In genomic region chr7:30490251-30490956, GRCm38 (mm10) we compare ENCODE assay signal across 9 mouse cellular contexts. TPM values are rescaled to one million over a fixed set of nuclear protein-coding genes. Genes with fewer than 3 reads are reported as not detected.
A peak's percentile ranks its signal among the peaks of the same experiment; 100 is the strongest.
DNase-seq lines count a peak whose midpoint lies in the region; ATAC-seq and TF ChIP-seq lines count a peak whose summit lies in the region.
"Had no signal": no experiment of that assay in that cellular context is flagged by ENCODE, and none has a peak within 500 bp of the region (broad histone marks: within the 10 kb centered on the region; RNA-seq: fewer than 3 reads in every experiment).

No protein-coding gene starts in this region.

- TF ChIP-seq CTCF in ES-Bruce4 (IDR thresholded peaks at IDR 0.05; ENCODE audit: low read depth, low read length): peak; percentile 56
- TF ChIP-seq CTCF in small intestine, adult 2 months (IDR thresholded peaks at IDR 0.05; ENCODE audit: extremely low read depth, insufficient read length, insufficient replicate concordance, low read depth, low read length): peak; percentile 57; the same call in 1 of the 2 replicates

- no peak overlapping the region for H3K4me2 ChIP-seq in hindbrain, embryonic 14.5 days (replicated peaks)
- H3K4me2 ChIP-seq in hindbrain, embryonic 13.5 days: no peak overlapping the region
- H3K4me2 ChIP-seq in limb, embryonic 14.5 days (replicated peaks; ENCODE audit: low read depth, low read length, severe bottlenecking): no peak overlapping the region
- H3K4me2 ChIP-seq: lung, embryonic 15.5 days had no signal

- no peak for TF ChIP-seq POLR2A in ES-Bruce4 (IDR thresholded peaks at IDR 0.05; ENCODE audit: insufficient read depth, low read length)
- TF ChIP-seq POLR2A in limb, embryonic 14.5 days (IDR thresholded peaks at IDR 0.05; ENCODE audit: borderline replicate concordance, extremely low read depth, insufficient read depth, insufficient read length): no peak
- TF ChIP-seq POLR2A in small intestine, adult 2 months (IDR thresholded peaks at IDR 0.05; ENCODE audit: low read depth, low read length): no peak

- ATAC-seq in hindbrain, embryonic 14.5 days (ENCODE audit: low FRiP score): no peak
- no peak for ATAC-seq in hindbrain, embryonic 13.5 days (ENCODE audit: low FRiP score)
- no peak for ATAC-seq in limb, embryonic 14.5 days (ENCODE audit: low FRiP score, low read depth)
- ATAC-seq in megakaryocyte-erythroid progenitor cell, adult 5-6 weeks (replicated peaks; ENCODE audit: low FRiP score, low TSS enrichment, poor library complexity, severe bottlenecking): no peak

- no peaks in the 10 kb centered on the region for H3K9me3 ChIP-seq in hindbrain, embryonic 14.5 days (ENCODE audit: control insufficient read depth, low read length)
- no peaks in the 10 kb centered on the region for H3K9me3 ChIP-seq in hindbrain, embryonic 13.5 days
- no peaks in the 10 kb centered on the region for H3K9me3 ChIP-seq in ES-Bruce4 (replicated peaks; ENCODE audit: control insufficient read depth, insufficient read depth, low read length, poor library complexity, severe bottlenecking)
- H3K9me3 ChIP-seq in limb, embryonic 14.5 days (ENCODE audit: control insufficient read depth, low read length): no peaks in the 10 kb centered on the region
- H3K9me3 ChIP-seq: lung, embryonic 15.5 days had no signal

- WGBS in hindbrain, embryonic 14.5 days: 34% methylated on average over 16 of the region's 16 CpGs
- 31% methylated on average over 16 of the region's 16 CpGs for WGBS in hindbrain, embryonic 13.5 days
- WGBS in limb, embryonic 14.5 days: 33% methylated on average over 16 of the region's 16 CpGs
- 32% methylated on average over 16 of the region's 16 CpGs for WGBS in small intestine, adult 2 months

- no peak overlapping the region for H3K27ac ChIP-seq in hindbrain, embryonic 14.5 days
- no peak overlapping the region for H3K27ac ChIP-seq in hindbrain, embryonic 13.5 days
- no peak overlapping the region for H3K27ac ChIP-seq in ES-Bruce4 (ENCODE audit: insufficient read depth, low read length)
- no peak overlapping the region for H3K27ac ChIP-seq in limb, embryonic 14.5 days (replicated peaks; ENCODE audit: low read depth, low read length)
- no peak overlapping the region for H3K27ac ChIP-seq in small intestine, adult 2 months (ENCODE audit: insufficient read depth, low read depth, low read length)
- H3K27ac ChIP-seq: lung, embryonic 15.5 days had no signal

- DNase-seq in hindbrain, embryonic 14.5 days (ENCODE audit: low spot score): peak; percentile 75
- peak; percentile 64 for DNase-seq in c-Kit-positive CD71-negative TER-119-negative erythroid progenitor cells, embryonic 14.5 days (ENCODE audit: low read depth)
- DNase-seq in forelimb bud, embryonic 11.5 days (ENCODE audit: low read depth, low spot score): peak; percentile 40
- peak; percentile 43 for DNase-seq in limb, embryonic 14.5 days (ENCODE audit: low spot score)

- TF ChIP-seq EP300 in ES-Bruce4 (IDR thresholded peaks at IDR 0.05; ENCODE audit: insufficient read depth, low read depth, low read length): no peak

- no peaks in the 10 kb centered on the region for H3K36me3 ChIP-seq in hindbrain, embryonic 14.5 days (replicated peaks; ENCODE audit: control insufficient read depth, insufficient read depth)
- H3K36me3 ChIP-seq in hindbrain, embryonic 13.5 days: no peaks in the 10 kb centered on the region
- H3K36me3 ChIP-seq in ES-Bruce4 (ENCODE audit: control insufficient read depth, insufficient read depth, low read length, poor library complexity, severe bottlenecking): no peaks in the 10 kb centered on the region
- H3K36me3 ChIP-seq in limb, embryonic 14.5 days (ENCODE audit: control insufficient read depth, insufficient read depth, low read length): no peaks in the 10 kb centered on the region
- no peaks in the 10 kb centered on the region for H3K36me3 ChIP-seq in small intestine, adult 2 months (ENCODE audit: control insufficient read depth, insufficient read depth, low read length)
- H3K36me3 ChIP-seq: lung, embryonic 15.5 days had no signal

- H3K4me1 ChIP-seq in hindbrain, embryonic 14.5 days (replicated peaks; ENCODE audit: control insufficient read depth, insufficient read depth, low read length): no peaks in the 10 kb centered on the region
- no peaks in the 10 kb centered on the region for H3K4me1 ChIP-seq in hindbrain, embryonic 13.5 days (replicated peaks)
- no peaks in the 10 kb centered on the region for H3K4me1 ChIP-seq in ES-Bruce4 (ENCODE audit: control insufficient read depth, insufficient read depth, low read length)
- H3K4me1 ChIP-seq in limb, embryonic 14.5 days (ENCODE audit: control insufficient read depth, insufficient read depth, low read length): no peaks in the 10 kb centered on the region
- peaks cover 4% of the 10 kb centered on the region for H3K4me1 ChIP-seq in small intestine, adult 2 months (ENCODE audit: control insufficient read depth, insufficient read depth, insufficient read length, low read length)
- H3K4me1 ChIP-seq: lung, embryonic 15.5 days had no signal

- no peak overlapping the region for H3K4me3 ChIP-seq in hindbrain, embryonic 14.5 days (replicated peaks; ENCODE audit: low read length)
- H3K4me3 ChIP-seq in hindbrain, embryonic 13.5 days: no peak overlapping the region
- peak overlapping the region; percentile 36; the same call in 1 of the 2 replicates for H3K4me3 ChIP-seq in ES-Bruce4 (ENCODE audit: low read depth, low read length)
- no peak overlapping the region for H3K4me3 ChIP-seq in limb, embryonic 14.5 days (replicated peaks; ENCODE audit: low read length)
- no peak overlapping the region for H3K4me3 ChIP-seq in small intestine, adult 2 months (ENCODE audit: low read depth, low read length)
- H3K4me3 ChIP-seq: lung, embryonic 15.5 days had no signal

- peaks cover 4% of the 10 kb centered on the region; the same call in 1 of the 2 replicates for H3K27me3 ChIP-seq in hindbrain, embryonic 14.5 days (ENCODE audit: control insufficient read depth, insufficient read depth, low read length)
- H3K27me3 ChIP-seq in hindbrain, embryonic 13.5 days: peaks cover 11% of the 10 kb centered on the region; the same call in 1 of the 2 replicates
- H3K27me3 ChIP-seq in ES-Bruce4 (ENCODE audit: control insufficient read depth, insufficient read depth, low read length, poor library complexity, severe bottlenecking): no peaks in the 10 kb centered on the region
- H3K27me3 ChIP-seq in limb, embryonic 14.5 days (ENCODE audit: control insufficient read depth, insufficient read depth, low read length): no peaks in the 10 kb centered on the region
- no peaks in the 10 kb centered on the region for H3K27me3 ChIP-seq in small intestine, adult 2 months (ENCODE audit: control insufficient read depth, insufficient read depth, low read length)

- H3K9ac ChIP-seq in hindbrain, embryonic 14.5 days: no peak overlapping the region
- no peak overlapping the region for H3K9ac ChIP-seq in hindbrain, embryonic 13.5 days
- peak overlapping the region; percentile 59 for H3K9ac ChIP-seq in ES-Bruce4 (ENCODE audit: low read depth, poor library complexity, severe bottlenecking)
- no peak overlapping the region for H3K9ac ChIP-seq in limb, embryonic 14.5 days (ENCODE audit: low read depth, low read length, severe bottlenecking)
- H3K9ac ChIP-seq: lung, embryonic 15.5 days had no signal

RNA-seq across cellular contexts. Expression of gene Prodh2, which starts 3.0 kb away (rescaled TPM):
- 0.48 TPM in 1 of 2 replicates, not detected in the other for polyA plus RNA-seq in hindbrain, embryonic 14.5 days (2014; fragmentation: Nextera tagmentation; extraction: Ambion mirVana)
- not detected in 2 replicates for polyA plus RNA-seq in hindbrain, embryonic 13.5 days (2015; fragmentation: Nextera tagmentation; extraction: Ambion mirVana)
- polyA plus RNA-seq in ES-Bruce4 (2011; ENCODE audit: insufficient read depth, insufficient read length, low read depth, missing spikeins): 0.58 TPM in 1 of 2 replicates, not detected in the other
- 0.04 and 0.11 TPM in 2 replicates for polyA plus RNA-seq in limb, embryonic 14.5 days (2012; rRNA removed)
- polyA plus RNA-seq in limb, embryonic 14.5 days (2014; fragmentation: Nextera tagmentation; extraction: Ambion mirVana): not detected in 2 replicates
- 0.67 and 19.4 TPM in 2 replicates for polyA plus RNA-seq in small intestine, adult 2 months (2012; rRNA removed)
- total RNA-seq in megakaryocyte-erythroid progenitor cell, adult 5-6 weeks (2014; fragmentation: Nextera tagmentation): not detected in 2 replicates
- total RNA-seq in megakaryocyte-erythroid progenitor cell, adult 5-6 weeks (2017): not detected in 2 replicates

RNA-seq across cellular contexts. Expression of gene Nphs1, which starts 32.3 kb away (rescaled TPM):
- polyA plus RNA-seq in hindbrain, embryonic 14.5 days (2014; fragmentation: Nextera tagmentation; extraction: Ambion mirVana): 0.54 and 0.83 TPM in 2 replicates
- polyA plus RNA-seq in hindbrain, embryonic 13.5 days (2015; fragmentation: Nextera tagmentation; extraction: Ambion mirVana): 0.94 and 1.8 TPM in 2 replicates
- polyA plus RNA-seq in ES-Bruce4 (2011; ENCODE audit: insufficient read depth, insufficient read length, low read depth, missing spikeins): 27.5 and 30.9 TPM in 2 replicates
- polyA plus RNA-seq in limb, embryonic 14.5 days (2012; rRNA removed): 0.03 and 0.06 TPM in 2 replicates
- 0.14 and 0.23 TPM in 2 replicates for polyA plus RNA-seq in limb, embryonic 14.5 days (2014; fragmentation: Nextera tagmentation; extraction: Ambion mirVana)
- 0.14 and 7.6 TPM in 2 replicates for polyA plus RNA-seq in small intestine, adult 2 months (2012; rRNA removed)
- 1.7 TPM in 1 of 2 replicates, not detected in the other for total RNA-seq in megakaryocyte-erythroid progenitor cell, adult 5-6 weeks (2014; fragmentation: Nextera tagmentation)
- 1.9 TPM in 1 of 2 replicates, not detected in the other for total RNA-seq in megakaryocyte-erythroid progenitor cell, adult 5-6 weeks (2017)
- polyA plus RNA-seq: lung, embryonic 15.5 days had no signal

RNA-seq across cellular contexts. Expression of gene Kirrel2, which starts 32.9 kb away (rescaled TPM):
- polyA plus RNA-seq in hindbrain, embryonic 14.5 days (2014; fragmentation: Nextera tagmentation; extraction: Ambion mirVana): 1.8 and 2.4 TPM in 2 replicates
- 6.6 and 10.0 TPM in 2 replicates for polyA plus RNA-seq in hindbrain, embryonic 13.5 days (2015; fragmentation: Nextera tagmentation; extraction: Ambion mirVana)
- 5.8 and 9.4 TPM in 2 replicates for polyA plus RNA-seq in ES-Bruce4 (2011; ENCODE audit: insufficient read depth, insufficient read length, low read depth, missing spikeins)
- 0.06 and 0.13 TPM in 2 replicates for polyA plus RNA-seq in limb, embryonic 14.5 days (2012; rRNA removed)
- polyA plus RNA-seq in limb, embryonic 14.5 days (2014; fragmentation: Nextera tagmentation; extraction: Ambion mirVana): 0.07 TPM in 1 of 2 replicates, not detected in the other
- polyA plus RNA-seq in small intestine, adult 2 months (2012; rRNA removed): 0.18 and 0.27 TPM in 2 replicates
- not detected in 2 replicates for total RNA-seq in megakaryocyte-erythroid progenitor cell, adult 5-6 weeks (2014; fragmentation: Nextera tagmentation)
- not detected in 2 replicates for total RNA-seq in megakaryocyte-erythroid progenitor cell, adult 5-6 weeks (2017)
- polyA plus RNA-seq: lung, embryonic 15.5 days had no signal

RNA-seq across cellular contexts. Expression of gene Arhgap33, which starts 44.5 kb away (rescaled TPM):
- polyA plus RNA-seq in hindbrain, embryonic 14.5 days (2014; fragmentation: Nextera tagmentation; extraction: Ambion mirVana): 112 TPM in 2 replicates
- polyA plus RNA-seq in hindbrain, embryonic 13.5 days (2015; fragmentation: Nextera tagmentation; extraction: Ambion mirVana): 103 and 111 TPM in 2 replicates
- 6.0 and 6.5 TPM in 2 replicates for polyA plus RNA-seq in ES-Bruce4 (2011; ENCODE audit: insufficient read depth, insufficient read length, low read depth, missing spikeins)
- polyA plus RNA-seq in limb, embryonic 14.5 days (2012; rRNA removed): 66.1 and 91.7 TPM in 2 replicates
- 9.7 and 14.2 TPM in 2 replicates for polyA plus RNA-seq in limb, embryonic 14.5 days (2014; fragmentation: Nextera tagmentation; extraction: Ambion mirVana)
- polyA plus RNA-seq in small intestine, adult 2 months (2012; rRNA removed): 8.7 and 12.0 TPM in 2 replicates
- 32.6 and 47.6 TPM in 2 replicates for total RNA-seq in megakaryocyte-erythroid progenitor cell, adult 5-6 weeks (2014; fragmentation: Nextera tagmentation)
- total RNA-seq in megakaryocyte-erythroid progenitor cell, adult 5-6 weeks (2017): 4.6 and 15.1 TPM in 2 replicates

RNA-seq across cellular contexts. Expression of gene Aplp1, which starts 45.1 kb away (rescaled TPM):
- 690 and 752 TPM in 2 replicates for polyA plus RNA-seq in hindbrain, embryonic 14.5 days (2014; fragmentation: Nextera tagmentation; extraction: Ambion mirVana)
- polyA plus RNA-seq in hindbrain, embryonic 13.5 days (2015; fragmentation: Nextera tagmentation; extraction: Ambion mirVana): 583 and 599 TPM in 2 replicates
- polyA plus RNA-seq in ES-Bruce4 (2011; ENCODE audit: insufficient read depth, insufficient read length, low read depth, missing spikeins): 70.6 and 78.2 TPM in 2 replicates
- 41.9 and 55.5 TPM in 2 replicates for polyA plus RNA-seq in limb, embryonic 14.5 days (2012; rRNA removed)
- 31.4 and 37.4 TPM in 2 replicates for polyA plus RNA-seq in limb, embryonic 14.5 days (2014; fragmentation: Nextera tagmentation; extraction: Ambion mirVana)
- 32.1 and 193 TPM in 2 replicates for polyA plus RNA-seq in small intestine, adult 2 months (2012; rRNA removed)
- not detected in 2 replicates for total RNA-seq in megakaryocyte-erythroid progenitor cell, adult 5-6 weeks (2014; fragmentation: Nextera tagmentation)
- total RNA-seq in megakaryocyte-erythroid progenitor cell, adult 5-6 weeks (2017): not detected in 2 replicates
